Mouse (Mus musculus) c-Kit-negative CD71-positive TER-119-positive erythroid progenitor cells, embryonic 14.5 days (primary cell): ENCODE measurements around the gene Gss.
A peak's percentile ranks its signal among the peaks of the same experiment; 100 is the strongest.

Source experiments
- DNase-seq: peaks from one replicate; pipeline ENCODE4 v3.0.0-alpha.2; 2013; ENCODE audit warnings: low read depth, low spot score

Gss gene

GRCm38 (mm10) chr2:155592137-155592853 is at the start of gene Gss:
Gss (minus strand) TSS chr2:155592810.
- DNase-seq, result peak; percentile 84

- DNase-seq, result no peak
Measured at GRCm38 (mm10) chr2:155641540-155642472, 49.2 kb upstream of the Gss start.

- DNase-seq, result no peak
Measured at GRCm38 (mm10) chr2:155640656-155641055, 48.0 kb upstream of the Gss start.

GRCm38 (mm10) chr2:155637411-155637810 is 44.8 kb upstream of the Gss start:
- DNase-seq, result no peak

- no peak for DNase-seq
Measured at GRCm38 (mm10) chr2:155636881-155637280, 44.3 kb upstream of the Gss start.

GRCm38 (mm10) chr2:155635961-155636360 is 43.4 kb upstream of the Gss start:
- no peak for DNase-seq

GRCm38 (mm10) chr2:155634562-155634961 is 42.0 kb upstream of the Gss start:
- DNase-seq, result no peak

GRCm38 (mm10) chr2:155633731-155634130 is 41.1 kb upstream of the Gss start:
- no peak for DNase-seq

GRCm38 (mm10) chr2:155633121-155633520 is 40.5 kb upstream of the Gss start:
- DNase-seq, result no peak

GRCm38 (mm10) chr2:155632138-155632936 is 39.7 kb upstream of the Gss start:
- DNase-seq, result no peak

- DNase-seq, result no peak
Measured at GRCm38 (mm10) chr2:155630590-155631416, 38.2 kb upstream of the Gss start.

- no peak for DNase-seq
Measured at GRCm38 (mm10) chr2:155630153-155630552, 37.5 kb upstream of the Gss start.

GRCm38 (mm10) chr2:155629231-155629661 is 36.6 kb upstream of the Gss start:
- DNase-seq, result no peak

- no peak for DNase-seq
Measured at GRCm38 (mm10) chr2:155628519-155628918, 35.9 kb upstream of the Gss start.

- no peak for DNase-seq
Measured at GRCm38 (mm10) chr2:155628112-155628511, 35.5 kb upstream of the Gss start.

- DNase-seq, result no peak
Measured at GRCm38 (mm10) chr2:155627030-155627738, 34.6 kb upstream of the Gss start.

- no peak for DNase-seq
Measured at GRCm38 (mm10) chr2:155626277-155626676, 33.7 kb upstream of the Gss start.

- DNase-seq, result peak; percentile 68
Measured at GRCm38 (mm10) chr2:155624730-155625129, 32.1 kb upstream of the Gss start.

GRCm38 (mm10) chr2:155623996-155624395 is 31.4 kb upstream of the Gss start:
- no peak for DNase-seq

GRCm38 (mm10) chr2:155622606-155623005 is 30.0 kb upstream of the Gss start:
- DNase-seq, result no peak
